12 mouse cellular contexts compared by ENCODE assay signal in the genomic region with DNA sequence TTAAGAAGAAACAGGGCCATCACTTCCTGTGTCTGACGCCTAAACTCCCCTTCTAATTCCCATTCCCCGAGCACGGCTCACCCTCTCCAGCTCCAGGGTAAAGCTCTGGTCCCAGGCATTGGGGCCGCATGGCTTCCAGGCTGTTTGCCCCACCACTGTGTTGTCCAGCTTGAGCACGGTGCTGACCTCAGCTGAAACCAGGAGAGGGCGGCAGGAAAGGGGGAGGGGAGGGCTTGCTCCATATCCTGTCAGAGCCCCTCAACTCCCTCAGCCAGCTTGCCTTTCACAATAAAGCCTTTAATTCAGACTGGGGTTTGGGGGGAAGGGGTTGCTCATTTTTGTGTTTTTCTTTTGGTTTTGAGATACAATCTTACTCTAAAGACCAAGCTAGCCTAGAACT. TPM values are rescaled to one million over a fixed set of nuclear protein-coding genes. Genes with fewer than 3 reads are reported as not detected.
DNase-seq lines count a peak whose midpoint lies in the region; ATAC-seq and TF ChIP-seq lines count a peak whose summit lies in the region.
"Had no signal": no experiment of that assay in that cellular context is flagged by ENCODE, and none has a peak within 500 bp of the region (broad histone marks: within the 10 kb centered on the region; RNA-seq: fewer than 3 reads in every experiment).

No protein-coding gene starts in this region.

- ATAC-seq in intestine, embryonic 14.5 days (replicated peaks; ENCODE audit: low FRiP score, low TSS enrichment, low read depth): no peak
- no peak for ATAC-seq in intestine, postnatal 0 days
- ATAC-seq in embryonic facial prominence, embryonic 11.5 days (replicated peaks; ENCODE audit: insufficient number of reproducible peaks, low FRiP score, low TSS enrichment, low read depth): peak; percentile 66; the same call in 1 of the 2 replicates
- ATAC-seq in liver, embryonic 11.5 days (replicated peaks; ENCODE audit: low FRiP score): peak; percentile 63

- H3K9me3 ChIP-seq in intestine, embryonic 14.5 days (ENCODE audit: control insufficient read depth, low read length): no peaks in the 10 kb centered on the region
- H3K9me3 ChIP-seq in intestine, postnatal 0 days (ENCODE audit: control insufficient read depth): no peaks in the 10 kb centered on the region
- no peaks in the 10 kb centered on the region for H3K9me3 ChIP-seq in embryonic facial prominence, embryonic 11.5 days (replicated peaks; ENCODE audit: control insufficient read depth, low read length)
- no peaks in the 10 kb centered on the region for H3K9me3 ChIP-seq in liver, embryonic 11.5 days (ENCODE audit: control insufficient read depth, low read length)
- H3K9me3 ChIP-seq: G1E had no signal

- no peak overlapping the region for H3K4me2 ChIP-seq in intestine, embryonic 14.5 days (ENCODE audit: low read length)
- no peak overlapping the region for H3K4me2 ChIP-seq in intestine, postnatal 0 days (replicated peaks; ENCODE audit: low read depth)
- H3K4me2 ChIP-seq in embryonic facial prominence, embryonic 11.5 days (ENCODE audit: low read depth, low read length): no peak overlapping the region; the same call in 1 of the 2 replicates
- H3K4me2 ChIP-seq in liver, embryonic 11.5 days: no peak overlapping the region

- H3K4me1 ChIP-seq in intestine, embryonic 14.5 days (replicated peaks; ENCODE audit: control insufficient read depth, insufficient read depth, low read length): peaks cover 9% of the 10 kb centered on the region; the same call in 1 of the 2 replicates
- no peaks in the 10 kb centered on the region for H3K4me1 ChIP-seq in intestine, postnatal 0 days (replicated peaks; ENCODE audit: control insufficient read depth, insufficient read depth, low read length)
- peaks cover 3% of the 10 kb centered on the region; the same call in 1 of the 2 replicates for H3K4me1 ChIP-seq in embryonic facial prominence, embryonic 11.5 days (ENCODE audit: control insufficient read depth, insufficient read depth, low read length)
- peaks cover 7% of the 10 kb centered on the region; the same call in 1 of the 2 replicates for H3K4me1 ChIP-seq in liver, embryonic 11.5 days (replicated peaks; ENCODE audit: control insufficient read depth, insufficient read depth, low read length)

- TF ChIP-seq CTCF in intestine, postnatal 0 days (IDR thresholded peaks at IDR 0.05; ENCODE audit: low read depth): no peak

- peaks cover 78% of the 10 kb centered on the region for H3K36me3 ChIP-seq in intestine, embryonic 14.5 days (ENCODE audit: control insufficient read depth, insufficient read depth, low read length)
- H3K36me3 ChIP-seq in intestine, postnatal 0 days (ENCODE audit: control insufficient read depth, insufficient read depth): peaks cover 93% of the 10 kb centered on the region
- peaks cover 4% of the 10 kb centered on the region for H3K36me3 ChIP-seq in embryonic facial prominence, embryonic 11.5 days (replicated peaks; ENCODE audit: control insufficient read depth, insufficient read depth, low read depth, low read length)
- peaks cover 55% of the 10 kb centered on the region for H3K36me3 ChIP-seq in liver, embryonic 11.5 days (ENCODE audit: control insufficient read depth, insufficient read depth, low read length)

- no peak overlapping the region for H3K9ac ChIP-seq in intestine, embryonic 14.5 days (ENCODE audit: low read length)
- H3K9ac ChIP-seq in intestine, postnatal 0 days (ENCODE audit: low read depth, low read length): no peak overlapping the region
- H3K9ac ChIP-seq in embryonic facial prominence, embryonic 11.5 days (replicated peaks; ENCODE audit: low read length): peak overlapping the region; percentile 25; the same call in 1 of the 2 replicates
- no peak overlapping the region; the same call in 1 of the 2 replicates for H3K9ac ChIP-seq in liver, embryonic 11.5 days (ENCODE audit: low read depth, low read length)
- H3K9ac ChIP-seq: liver, embryonic 14.5 days had no signal

- H3K27me3 ChIP-seq in intestine, embryonic 14.5 days (replicated peaks; ENCODE audit: control insufficient read depth, insufficient read depth, low read length): no peaks in the 10 kb centered on the region
- no peaks in the 10 kb centered on the region for H3K27me3 ChIP-seq in intestine, postnatal 0 days (replicated peaks; ENCODE audit: control insufficient read depth, insufficient read depth, low read length)
- no peaks in the 10 kb centered on the region for H3K27me3 ChIP-seq in embryonic facial prominence, embryonic 11.5 days (ENCODE audit: control insufficient read depth, insufficient read depth, low read length)
- H3K27me3 ChIP-seq in liver, embryonic 11.5 days (replicated peaks; ENCODE audit: control insufficient read depth, insufficient read depth, low read length): no peaks in the 10 kb centered on the region

- 17% methylated on average over 6 of the region's 6 CpGs for WGBS in intestine, embryonic 14.5 days
- WGBS in intestine, postnatal 0 days: 44% methylated on average over 6 of the region's 6 CpGs
- 7% methylated on average over 6 of the region's 6 CpGs for WGBS in embryonic facial prominence, embryonic 11.5 days
- 38% methylated on average over 6 of the region's 6 CpGs for WGBS in liver, embryonic 11.5 days

- H3K27ac ChIP-seq in intestine, embryonic 14.5 days (ENCODE audit: low read depth): peak overlapping the region; percentile 71
- no peak overlapping the region for H3K27ac ChIP-seq in intestine, postnatal 0 days (ENCODE audit: low read depth, low read length)
- peak overlapping the region; percentile 70 for H3K27ac ChIP-seq in embryonic facial prominence, embryonic 11.5 days (replicated peaks; ENCODE audit: low read depth, low read length)
- no peak overlapping the region for H3K27ac ChIP-seq in liver, embryonic 11.5 days (ENCODE audit: low read depth, low read length)
- H3K27ac ChIP-seq: liver, embryonic 14.5 days had no signal

- H3K4me3 ChIP-seq in intestine, embryonic 14.5 days (ENCODE audit: low read depth, low read length): no peak overlapping the region
- no peak overlapping the region for H3K4me3 ChIP-seq in intestine, postnatal 0 days (ENCODE audit: low read depth, low read length)
- H3K4me3 ChIP-seq in embryonic facial prominence, embryonic 11.5 days (ENCODE audit: low read depth, low read length): no peak overlapping the region
- no peak overlapping the region for H3K4me3 ChIP-seq in liver, embryonic 11.5 days (ENCODE audit: low read depth, low read length)

- DNase-seq in intestine, embryonic 14.5 days (ENCODE audit: low spot score): no peak
- DNase-seq in embryo, embryonic 10 days (ENCODE audit: low spot score): peak; percentile 67
- DNase-seq in embryonic facial prominence, embryonic 11.5 days (ENCODE audit: low spot score): peak; percentile 55
- DNase-seq in liver, embryonic 11.5 days (ENCODE audit: low spot score): no peak
- DNase-seq in layer of hippocampus, postnatal 25 days (ENCODE audit: extremely low spot score in 1 of 2, low spot score in 1 of 2): no peak
- DNase-seq in cerebellum, adult 18-20 months: no peak
- DNase-seq in ovary, postnatal 14 days (ENCODE audit: low spot score): no peak
- DNase-seq: adrenal gland, adult 2 months; cerebellum, adult 8-10 months had no signal

RNA-seq across cellular contexts. Expression of a gene that starts 14.6 kb away (rescaled TPM):
- 1.3 and 2.0 TPM in 2 replicates for polyA plus RNA-seq in intestine, embryonic 14.5 days (2014; fragmentation: Nextera tagmentation; extraction: Ambion mirVana)
- polyA plus RNA-seq in intestine, postnatal 0 days (2015; fragmentation: Nextera tagmentation; extraction: Ambion mirVana): 1.1 and 1.2 TPM in 2 replicates
- polyA plus RNA-seq in embryonic facial prominence, embryonic 11.5 days (2014; fragmentation: Nextera tagmentation; extraction: Ambion mirVana): 0.27 and 1.9 TPM in 2 replicates
- 0.49 and 0.53 TPM in 2 replicates for polyA plus RNA-seq in liver, embryonic 11.5 days (2014; fragmentation: Nextera tagmentation; extraction: Ambion mirVana)
- total RNA-seq in layer of hippocampus, postnatal 25 days (2021): 1 to 10 TPM; 1.3 to 1.6 TPM

RNA-seq across cellular contexts. Expression of a gene that starts 17.9 kb away (rescaled TPM):
- 28.5 and 31.5 TPM in 2 replicates for polyA plus RNA-seq in intestine, embryonic 14.5 days (2014; fragmentation: Nextera tagmentation; extraction: Ambion mirVana)
- polyA plus RNA-seq in intestine, postnatal 0 days (2015; fragmentation: Nextera tagmentation; extraction: Ambion mirVana): 37.0 and 40.2 TPM in 2 replicates
- 20.6 and 21.5 TPM in 2 replicates for polyA plus RNA-seq in embryonic facial prominence, embryonic 11.5 days (2014; fragmentation: Nextera tagmentation; extraction: Ambion mirVana)
- 23.3 and 24.3 TPM in 2 replicates for polyA plus RNA-seq in liver, embryonic 11.5 days (2014; fragmentation: Nextera tagmentation; extraction: Ambion mirVana)
- total RNA-seq in layer of hippocampus, postnatal 25 days (2021): 10 to 100 TPM; 42.2 to 57.6 TPM

RNA-seq across cellular contexts. Expression of a gene that starts 28.6 kb away (rescaled TPM):
- polyA plus RNA-seq in intestine, embryonic 14.5 days (2014; fragmentation: Nextera tagmentation; extraction: Ambion mirVana): 158 and 160 TPM in 2 replicates
- 76.1 and 79.3 TPM in 2 replicates for polyA plus RNA-seq in intestine, postnatal 0 days (2015; fragmentation: Nextera tagmentation; extraction: Ambion mirVana)
- polyA plus RNA-seq in embryonic facial prominence, embryonic 11.5 days (2014; fragmentation: Nextera tagmentation; extraction: Ambion mirVana): 169 and 177 TPM in 2 replicates
- 113 and 114 TPM in 2 replicates for polyA plus RNA-seq in liver, embryonic 11.5 days (2014; fragmentation: Nextera tagmentation; extraction: Ambion mirVana)
- total RNA-seq in layer of hippocampus, postnatal 25 days (2021): 10 to 100 TPM; 67.7 to 69.2 TPM

RNA-seq across cellular contexts. Expression of a gene that starts 33.9 kb away (rescaled TPM):
- polyA plus RNA-seq in intestine, embryonic 14.5 days (2014; fragmentation: Nextera tagmentation; extraction: Ambion mirVana): 220 and 222 TPM in 2 replicates
- polyA plus RNA-seq in intestine, postnatal 0 days (2015; fragmentation: Nextera tagmentation; extraction: Ambion mirVana): 69.8 and 75.5 TPM in 2 replicates
- polyA plus RNA-seq in embryonic facial prominence, embryonic 11.5 days (2014; fragmentation: Nextera tagmentation; extraction: Ambion mirVana): 191 and 195 TPM in 2 replicates
- polyA plus RNA-seq in liver, embryonic 11.5 days (2014; fragmentation: Nextera tagmentation; extraction: Ambion mirVana): 375 and 420 TPM in 2 replicates
- 10 to 100 TPM; 14.4 to 17.2 TPM for total RNA-seq in layer of hippocampus, postnatal 25 days (2021)

Comparison
In these comparisons a context has a peak if more than half of its experiments do, and no peak if none do; other contexts are left out.
1. H3K27ac ChIP-seq: peak in intestine, embryonic 14.5 days (single experiment) and embryonic facial prominence, embryonic 11.5 days (single experiment); none in intestine, postnatal 0 days (single experiment) and liver, embryonic 11.5 days (single experiment).
2. ATAC-seq: peak in embryonic facial prominence, embryonic 11.5 days (single experiment) and liver, embryonic 11.5 days (single experiment); none in intestine, embryonic 14.5 days (single experiment) and intestine, postnatal 0 days (single experiment).
3. DNase-seq: peak in embryo, embryonic 10 days (single experiment) and embryonic facial prominence, embryonic 11.5 days (single experiment); none in intestine, embryonic 14.5 days (single experiment), liver, embryonic 11.5 days (single experiment), layer of hippocampus, postnatal 25 days (0 of 2), cerebellum, adult 18-20 months (0 of 2) and ovary, postnatal 14 days (single experiment).